Mouse (Mus musculus): ENCODE results near the gene Lmo1.
"Not testable (repeated sequence)": the region's sequence is repeated elsewhere in the genome, so short reads cannot be mapped to it uniquely, and the experiment has no call there.

Lmo1 gene

GRCm38 (mm10) chr7:109115488-109115887, 59.5 kb downstream of the Lmo1 start:
- not testable (repeated sequence) for DNase-seq (ENCODE audit: extremely low spot score)

GRCm38 (mm10) chr7:109114950-109115349, 60.1 kb downstream of the Lmo1 start:
- DNase-seq (ENCODE audit: extremely low spot score): peak; percentile 47

GRCm38 (mm10) chr7:109111000-109111399, 64.0 kb downstream of the Lmo1 start:
- no peak for DNase-seq (ENCODE audit: extremely low spot score)

DNA sequence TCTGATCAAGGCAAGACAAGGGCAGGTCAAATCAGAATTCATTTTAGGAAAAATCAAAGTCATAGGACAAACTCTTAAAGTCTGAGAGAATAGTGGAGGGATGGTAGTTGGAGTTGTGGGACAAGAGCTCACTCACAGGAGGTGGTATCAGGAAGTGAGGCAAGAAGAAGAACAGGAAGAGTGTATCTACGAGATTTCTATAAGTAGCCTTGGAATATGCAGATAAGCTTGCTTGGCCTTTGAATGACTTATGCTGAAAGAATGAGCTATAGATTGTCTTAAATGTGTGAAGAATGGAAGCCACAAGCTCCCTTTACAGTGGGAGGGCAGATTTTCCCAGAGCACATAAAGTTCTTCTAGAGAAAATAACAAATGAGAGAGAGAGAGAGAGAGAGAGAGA, 70.1 kb downstream of the Lmo1 start:
- DNase-seq (ENCODE audit: extremely low spot score): no peak

GRCm38 (mm10) chr7:109101167-109101566, 73.8 kb downstream of the Lmo1 start:
- DNase-seq (ENCODE audit: extremely low spot score): no peak

- peak; percentile 63 for DNase-seq (ENCODE audit: extremely low spot score)
Observed at GRCm38 (mm10) chr7:109098145-109099018, 76.6 kb downstream of the Lmo1 start.

DNA sequence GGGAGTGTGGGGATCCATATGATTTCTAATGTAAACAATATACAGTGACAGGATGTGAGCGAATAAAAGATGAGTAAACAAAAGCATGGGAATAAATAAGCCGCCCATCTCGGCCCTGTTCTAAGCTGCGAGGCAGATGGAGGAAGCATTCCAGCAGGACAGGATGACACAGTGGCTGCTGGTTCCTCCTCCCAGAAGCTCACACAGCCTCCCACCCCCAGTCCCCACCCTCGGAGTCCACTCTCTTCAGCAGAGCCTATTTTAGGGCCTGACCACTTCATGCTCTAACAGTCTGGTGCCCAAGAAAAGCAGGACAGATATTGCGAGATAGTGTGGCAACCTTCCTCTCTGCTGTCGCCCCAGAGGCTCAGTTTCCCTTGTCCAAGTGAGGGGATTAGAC, 77.8 kb downstream of the Lmo1 start:
- no peak for DNase-seq (ENCODE audit: extremely low spot score)

GRCm38 (mm10) chr7:109096618-109097017, 78.4 kb downstream of the Lmo1 start:
- no peak for DNase-seq (ENCODE audit: extremely low spot score)

- DNase-seq (ENCODE audit: extremely low spot score): no peak
Observed at GRCm38 (mm10) chr7:109094294-109094693, 80.7 kb downstream of the Lmo1 start.

GRCm38 (mm10) chr7:109091316-109091715, 83.7 kb downstream of the Lmo1 start:
- DNase-seq (ENCODE audit: extremely low spot score): not testable (repeated sequence)

Measured in embryo, embryonic 9.5 days (tissue).